Mouse (Mus musculus) MEL (cell line): ENCODE measurements around the gene Erbin. TPM values are rescaled to one million over a fixed set of nuclear protein-coding genes. Genes with fewer than 3 reads are reported as not detected.

ENCODE experiments used
- DNase-seq: peaks from one replicate; pipeline ENCODE4 v3.0.0; 2011; ENCODE audit warnings: low read depth, low spot score
- H3K27ac ChIP-seq: 2 replicates; pipeline ENCODE4 v1.5.1; 2012; ENCODE audit warnings: low read depth, mild to moderate bottlenecking, control low read depth, low read length, moderate library complexity; ENCODE audit not compliant: control insufficient read depth
- H3K27me3 ChIP-seq, 2 experiments: fragments of 150-350 bp in 1 of 2; sonication (generic) in 1 of 2; 2 replicates each; pipeline ENCODE4 v1.6.1; 2012; ENCODE audit warnings: low read length in 2 of 2, mild to moderate bottlenecking in 2 of 2, improper control_type of control experiment in 1 of 2, moderate library complexity in 1 of 2; ENCODE audit not compliant: insufficient read depth in 2 of 2, control insufficient read depth in 1 of 2
- H3K36me3 ChIP-seq, 2 experiments: 2 replicates each; pipeline ENCODE4 v1.6.1; 2012 to 2014; ENCODE audit warnings: low read length in 2 of 2, improper control_type of control experiment in 1 of 2, inconsistent platforms in 1 of 2, mild to moderate bottlenecking in 1 of 2; ENCODE audit not compliant: insufficient read depth in 2 of 2, control insufficient read depth in 1 of 2
- H3K4me1 ChIP-seq, 2 experiments: fragments of 150-350 bp in 1 of 2; sonication (generic) in 1 of 2; 2 replicates each; pipeline ENCODE4 v1.6.1; 2012; ENCODE audit warnings: low read length in 2 of 2, improper control_type of control experiment in 1 of 2, mild to moderate bottlenecking in 1 of 2; ENCODE audit not compliant: insufficient read depth in 2 of 2, control insufficient read depth in 1 of 2
- H3K4me3 ChIP-seq, 2 experiments: fragments of 150-350 bp in 1 of 2; sonication (generic) in 1 of 2; 2 replicates each; pipeline ENCODE4 v1.5.1; 2012; ENCODE audit warnings: low read depth in 2 of 2, low read length in 2 of 2, mild to moderate bottlenecking in 2 of 2, moderate library complexity in 2 of 2, control low read depth in 1 of 2, improper control_type of control experiment in 1 of 2; ENCODE audit not compliant: control insufficient read depth in 1 of 2, insufficient read depth in 1 of 2
- H3K79me2 ChIP-seq: 2 replicates; pipeline ENCODE4 v1.6.1; 2012; ENCODE audit warnings: mild to moderate bottlenecking, low read length, moderate library complexity; ENCODE audit not compliant: control insufficient read depth, poor library complexity, insufficient read depth
- H3K9ac ChIP-seq: 2 replicates; pipeline ENCODE4 v1.6.1; 2012; ENCODE audit warnings: low read depth, mild to moderate bottlenecking, control low read depth, low read length, moderate library complexity; ENCODE audit not compliant: control insufficient read depth, poor library complexity, severe bottlenecking
- H3K9me3 ChIP-seq: fragments of 150-350 bp; sonication (generic); replicated peaks from 2 replicates; pipeline ENCODE4 v1.6.1; 2012; ENCODE audit warnings: mild to moderate bottlenecking, low read length, improper control_type of control experiment, moderate library complexity; ENCODE audit not compliant: insufficient read depth
- CHD2 ChIP-seq: IDR thresholded peaks from 2 replicates; pipeline ENCODE4 v1.6.1; 2011; ENCODE audit warnings: low read length, improper control_type of control experiment
- EP300 ChIP-seq, 2 experiments: IDR thresholded peaks; 2 replicates each; pipeline ENCODE4 v1.6.1; 2011; ENCODE audit warnings: improper control_type of control experiment in 2 of 2, low read length in 2 of 2, low read depth in 1 of 2, mild to moderate bottlenecking in 1 of 2
- ETS1 ChIP-seq: IDR thresholded peaks from 2 replicates; pipeline ENCODE4 v1.6.1; 2012; ENCODE audit warnings: low read depth, mild to moderate bottlenecking, inconsistent platforms, low read length, improper control_type of control experiment, moderate library complexity
- HCFC1 ChIP-seq: IDR thresholded peaks from 2 replicates; pipeline ENCODE4 v1.6.1; 2012; ENCODE audit warnings: low read depth, mild to moderate bottlenecking, inconsistent platforms, low read length, improper control_type of control experiment, moderate library complexity
- JUND ChIP-seq: IDR thresholded peaks from 2 replicates; pipeline ENCODE4 v1.6.1; 2011; ENCODE audit warnings: low read depth, mild to moderate bottlenecking, improper control_type of control experiment, low read length
- MAX ChIP-seq: IDR thresholded peaks from 2 replicates; pipeline ENCODE4 v1.6.1; 2011; ENCODE audit warnings: low read length, improper control_type of control experiment
- MAZ ChIP-seq: IDR thresholded peaks from 2 replicates; pipeline ENCODE4 v1.6.1; 2012; ENCODE audit warnings: low read depth, mild to moderate bottlenecking, inconsistent platforms, low read length, improper control_type of control experiment
- MYC ChIP-seq: IDR thresholded peaks from 2 replicates; pipeline ENCODE4 v1.6.1; 2011; ENCODE audit warnings: low read depth, mild to moderate bottlenecking, low read length, improper control_type of control experiment, moderate library complexity
- RAD21 ChIP-seq: IDR thresholded peaks from 2 replicates; pipeline ENCODE4 v1.6.1; 2011; ENCODE audit warnings: mild to moderate bottlenecking, low read depth, low read length, improper control_type of control experiment
- RCOR1 ChIP-seq: IDR thresholded peaks from 2 replicates; pipeline ENCODE4 v1.6.1; 2012; ENCODE audit warnings: low read depth, mild to moderate bottlenecking, inconsistent platforms, low read length, improper control_type of control experiment
- SMC3 ChIP-seq: IDR thresholded peaks from 2 replicates; pipeline ENCODE4 v1.6.1; 2011; ENCODE audit warnings: low read depth, low read length, improper control_type of control experiment
- TCF12 ChIP-seq: IDR thresholded peaks from 2 replicates; pipeline ENCODE4 v1.6.1; 2014; ENCODE audit warnings: low read depth, mild to moderate bottlenecking, inconsistent platforms, low read length, improper control_type of control experiment, moderate library complexity
- ZC3H11A ChIP-seq: IDR thresholded peaks from 2 replicates; pipeline ENCODE4 v1.6.1; 2012; ENCODE audit warnings: low read depth, mild to moderate bottlenecking, inconsistent platforms, low read length, improper control_type of control experiment
- ZMIZ1 ChIP-seq: IDR thresholded peaks from 2 replicates; pipeline ENCODE4 v1.6.1; 2012; ENCODE audit warnings: low read depth, mild to moderate bottlenecking, inconsistent platforms, low read length, improper control_type of control experiment, moderate library complexity
- ZNF384 ChIP-seq: IDR thresholded peaks from 2 replicates; pipeline ENCODE4 v1.6.1; 2012; ENCODE audit warnings: low read depth, mild to moderate bottlenecking, inconsistent platforms, low read length, improper control_type of control experiment
- polyA plus RNA-seq, 2 experiments: library from polyadenylated mRNA; stranded (reverse) in 1 of 2; unstranded in 1 of 2; fragments of >175 nt in 1 of 2; fragments of >200 nt in 1 of 2; gene quantifications; 2 replicates each; pipeline versions ENCODE4 v1.2.1 to v1.2.4; 2012; ENCODE audit warnings: low replicate concordance in 2 of 2, low read depth in 1 of 2; ENCODE audit not compliant: insufficient read length in 2 of 2, insufficient read depth in 1 of 2, missing spikeins in 1 of 2
- total RNA-seq: library from RNA; depleted of rRNA; stranded (reverse); fragments of 300-350 nt; gene quantifications from 2 replicates; pipeline ENCODE4 v1.2.3, GENCODE M21; 2012

The Erbin gene
- total and polyA plus RNA-seq, 3 experiments, result 15.2 to 18.6 TPM; not detected in 1

DNA sequence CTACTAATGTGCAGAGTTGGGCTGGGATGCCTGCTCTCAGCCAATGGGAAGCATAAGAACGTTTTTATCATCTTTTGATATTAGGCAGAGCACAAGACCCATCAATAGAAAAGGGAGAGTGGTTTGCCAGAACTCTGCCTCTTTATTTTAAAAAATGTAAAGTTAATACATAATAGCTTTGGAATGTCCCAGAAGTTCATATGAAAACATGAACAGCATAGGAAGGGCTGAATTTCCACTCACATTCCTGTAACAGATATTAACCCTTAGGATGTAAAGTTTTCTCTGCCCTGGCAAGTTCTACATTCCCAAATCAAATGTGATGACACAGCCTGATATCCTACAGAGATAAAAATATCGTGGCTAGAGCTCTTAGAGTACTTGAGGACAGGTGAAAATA, 42.8 kb upstream of the Erbin start:
- H3K4me1 ChIP-seq, result 0 out of 4 replicates have a peak, but pooled peaks cover 0 to 2% of the 10 kb centered on the region in 2 experiments
- DNase-seq, result no peak
- H3K27me3 ChIP-seq, result no peaks in the 10 kb centered on the region
- H3K4me3 ChIP-seq, result no peak overlapping the region
- H3K9ac ChIP-seq, result no peak overlapping the region
- no peak for TF ChIP-seq SMC3
- TF ChIP-seq, all 39 proteins: peak for 0
- no peak overlapping the region for H3K27ac ChIP-seq
- no peaks in the 10 kb centered on the region for H3K79me2 ChIP-seq
- H3K36me3 ChIP-seq, result no peaks in the 10 kb centered on the region
- no peaks in the 10 kb centered on the region for H3K9me3 ChIP-seq

DNA sequence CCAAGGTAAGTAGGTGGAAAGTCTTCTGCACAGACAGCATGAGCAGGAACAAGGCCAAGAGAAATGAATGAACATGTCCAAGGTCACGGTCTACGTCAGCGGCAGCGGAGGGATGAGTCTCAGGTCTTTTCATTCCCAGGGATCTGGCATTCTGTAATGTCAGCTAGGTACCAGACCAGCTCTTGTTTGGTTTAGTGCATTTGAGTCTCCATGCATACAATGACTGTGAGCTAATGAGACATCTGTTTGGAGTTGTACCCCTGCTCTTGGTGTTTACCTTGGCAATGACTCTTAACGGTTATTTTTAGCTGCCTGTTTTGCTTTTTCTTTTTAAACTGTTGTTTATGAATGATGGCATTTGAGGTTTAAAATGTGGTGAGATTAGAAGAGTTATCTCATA, 39.5 kb upstream of the Erbin start:
- no peaks in the 10 kb centered on the region for H3K27me3 ChIP-seq
- H3K9me3 ChIP-seq, result no peaks in the 10 kb centered on the region
- no peak overlapping the region for H3K9ac ChIP-seq
- H3K4me3 ChIP-seq, result no peak overlapping the region
- no peak overlapping the region for H3K27ac ChIP-seq
- H3K4me1 ChIP-seq, result peaks cover 5 to 9% of the 10 kb centered on the region in 2 experiments; a peak in 3 of 4 replicates
- TF ChIP-seq RCOR1, result 0 out of 2 replicates have a peak, but pooled peaks have one; percentile 23
- TF ChIP-seq ZC3H11A, result no peak
- peaks cover 0 to 3% of the 10 kb centered on the region in 2 experiments; a peak in 2 of 4 replicates for H3K36me3 ChIP-seq
- no peak for DNase-seq
- H3K79me2 ChIP-seq, result no peaks in the 10 kb centered on the region

DNA sequence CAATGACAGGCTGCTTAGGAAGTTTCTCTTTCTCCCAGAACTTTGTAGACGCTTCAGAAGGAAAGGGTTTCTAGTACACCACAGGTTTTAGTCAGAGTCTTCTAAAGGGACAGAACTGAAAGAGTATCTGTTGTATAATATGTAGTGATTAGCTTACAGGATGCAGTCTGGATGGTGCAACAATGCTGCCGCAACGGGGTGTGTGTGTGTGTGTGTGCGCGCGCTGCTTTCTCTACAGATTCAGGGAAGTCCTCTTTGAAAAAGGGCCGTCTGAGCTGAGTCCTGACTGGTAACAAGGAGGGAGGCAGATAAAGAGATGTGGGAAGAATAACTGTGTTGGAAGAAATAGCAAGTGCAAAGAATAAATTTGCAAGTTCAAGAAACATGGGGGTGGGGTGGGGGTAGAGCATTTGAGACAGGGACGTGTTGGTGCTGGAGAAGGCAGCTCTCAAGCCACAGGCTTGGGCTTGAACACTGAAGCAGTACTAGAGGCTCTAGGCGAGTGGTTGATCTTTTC, 38.4 kb upstream of the Erbin start:
- Histone ChIP-seq H3K36me3 (peaks cover 0 to 3% of the 10 kb centered on the region in 2 experiments; a peak in 2 of 4 replicates), H3K9me3 (no peaks in the 10 kb centered on the region), H3K4me1 (peaks cover 5 to 9% of the 10 kb centered on the region in 2 experiments; a peak in 3 of 4 replicates), H3K79me2 (no peaks in the 10 kb centered on the region), H3K4me3 (no peak overlapping the region), H3K9ac (no peak overlapping the region), H3K27ac (no peak overlapping the region), H3K27me3 (no peaks in the 10 kb centered on the region)
- DNase-seq, result no peak
- no peak for TF ChIP-seq MAX
- no peak for TF ChIP-seq TCF12
- no peak for TF ChIP-seq SMC3
- no peak for TF ChIP-seq MYC
- TF ChIP-seq HCFC1, result no peak
- TF ChIP-seq JUND, result no peak
- TF ChIP-seq RAD21, result no peak
- no peak for TF ChIP-seq ZNF384
- TF ChIP-seq EP300 (IDR thresholded peaks at IDR 0.05; ENCODE audit: low read depth in 1 of 2, low read length in 2 of 2), result no peak
- no peak for TF ChIP-seq CHD2
- no peak for TF ChIP-seq MAZ
- no peak for TF ChIP-seq ZMIZ1
- no peak for TF ChIP-seq ETS1
